Mouse (Mus musculus) liver, adult 2 months (tissue): Measurements from ENCODE around the gene Vdac1. TPM values are rescaled to one million over a fixed set of nuclear protein-coding genes. Genes with fewer than 3 reads are reported as not detected.

Experiments used
- DNase-seq: peaks from one replicate; pipeline ENCODE4 v3.0.0-alpha.2; 2011; ENCODE audit warnings: low read depth, low spot score; ENCODE audit errors: extremely low read depth
- H3K27ac ChIP-seq: fragments of 200-500 bp; replicated peaks from 2 replicates; pipeline ENCODE4 v1.5.1; 2012; ENCODE audit warnings: low read depth, mild to moderate bottlenecking, control low read depth, inconsistent platforms, low read length; ENCODE audit not compliant: insufficient read depth
- H3K27me3 ChIP-seq: fragments of 200-500 bp; 2 replicates; pipeline ENCODE4 v1.6.1; 2012; ENCODE audit warnings: mild to moderate bottlenecking, moderate library complexity, low read length, inconsistent platforms; ENCODE audit not compliant: control insufficient read depth, insufficient read depth
- H3K36me3 ChIP-seq: fragments of 200-500 bp; 2 replicates; pipeline ENCODE4 v1.6.1; 2012; ENCODE audit warnings: low read length, inconsistent platforms; ENCODE audit not compliant: control insufficient read depth, insufficient read depth
- H3K4me1 ChIP-seq: fragments of 200-500 bp; 2 replicates; pipeline ENCODE4 v1.6.1; 2011; ENCODE audit warnings: low read length; ENCODE audit not compliant: control insufficient read depth, insufficient read depth
- H3K4me3 ChIP-seq: fragments of 200-500 bp; 2 replicates; pipeline ENCODE4 v1.5.1; 2011; ENCODE audit warnings: low read depth, mild to moderate bottlenecking, control low read depth, low read length, moderate library complexity; ENCODE audit not compliant: insufficient read depth
- H3K79me2 ChIP-seq: fragments of 200-500 bp; 2 replicates; pipeline ENCODE4 v1.6.1; 2012; ENCODE audit warnings: inconsistent platforms, mild to moderate bottlenecking, low read length, moderate library complexity; ENCODE audit not compliant: control insufficient read depth, insufficient read depth
- H3K9ac ChIP-seq: fragments of 200-500 bp; 2 replicates; pipeline ENCODE4 v1.6.1; 2012; ENCODE audit warnings: low read depth, mild to moderate bottlenecking, control low read depth, inconsistent platforms, low read length
- CTCF ChIP-seq: fragments of 200-500 bp; IDR thresholded peaks from 2 replicates; pipeline ENCODE4 v1.5.1; 2011; ENCODE audit warnings: low read depth, low read length, control low read depth
- POLR2A ChIP-seq: fragments of 200-500 bp; IDR thresholded peaks from 2 replicates; pipeline ENCODE4 v1.6.1; 2011; ENCODE audit warnings: low read length, control low read depth; ENCODE audit not compliant: insufficient read depth; ENCODE audit errors: extremely low read depth
- WGBS: fragments of 180-500 bp; shearing (Covaris S2); methylation state at CpG from one replicate; pipeline ENCODE4 v1.1.7; 2018; 5-methylcytosine and 5-hydroxymethylcytosine counted together
- polyA plus RNA-seq: library from polyadenylated mRNA; depleted of rRNA; stranded (reverse); fragments of >200 nt; gene quantifications from 2 replicates; pipeline ENCODE4 v1.2.3, GENCODE M21; 2012
- total RNA-seq: library from RNA; depleted of rRNA; stranded (reverse); fragments of >200 nt; gene quantifications from 2 replicates; pipeline ENCODE4 v1.2.3, GENCODE M21; 2014

Gene Vdac1
- total and polyA plus RNA-seq, 2 experiments: 71.7 to 213 TPM

DNA sequence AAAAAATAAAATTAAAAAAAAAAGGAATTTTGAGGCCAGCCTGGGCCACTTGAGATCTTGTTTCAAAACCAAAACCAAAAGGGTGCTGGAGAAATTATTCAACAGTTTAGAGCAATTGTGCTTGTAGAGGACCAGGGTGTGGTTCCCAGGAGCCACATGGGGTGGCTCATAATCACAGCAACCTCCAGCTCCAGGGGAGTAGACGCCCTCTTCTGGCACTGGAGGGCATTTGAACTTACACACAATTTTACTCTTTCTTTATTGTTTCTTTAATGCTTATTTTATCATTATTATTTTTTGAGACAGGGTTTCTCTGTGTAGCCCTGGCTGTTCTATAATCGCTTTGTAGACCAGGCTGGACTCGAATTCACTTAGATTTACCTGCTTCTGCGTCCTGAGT is 34.7 kb downstream of the Vdac1 start:
- Histone ChIP-seq H3K4me1 (peaks cover 8% of the 10 kb centered on the region; the same call in 1 of the 2 replicates), H3K36me3 (no peaks in the 10 kb centered on the region), H3K9ac (no peak overlapping the region), H3K27me3 (no peaks in the 10 kb centered on the region), H3K79me2 (peaks cover 22% of the 10 kb centered on the region), H3K27ac (no peak overlapping the region), H3K4me3 (no peak overlapping the region)
- no peak for DNase-seq
- WGBS: 62% methylated on average over 4 of the region's 4 CpGs
- peak; percentile 22 for TF ChIP-seq CTCF
- no peak for TF ChIP-seq POLR2A

DNA sequence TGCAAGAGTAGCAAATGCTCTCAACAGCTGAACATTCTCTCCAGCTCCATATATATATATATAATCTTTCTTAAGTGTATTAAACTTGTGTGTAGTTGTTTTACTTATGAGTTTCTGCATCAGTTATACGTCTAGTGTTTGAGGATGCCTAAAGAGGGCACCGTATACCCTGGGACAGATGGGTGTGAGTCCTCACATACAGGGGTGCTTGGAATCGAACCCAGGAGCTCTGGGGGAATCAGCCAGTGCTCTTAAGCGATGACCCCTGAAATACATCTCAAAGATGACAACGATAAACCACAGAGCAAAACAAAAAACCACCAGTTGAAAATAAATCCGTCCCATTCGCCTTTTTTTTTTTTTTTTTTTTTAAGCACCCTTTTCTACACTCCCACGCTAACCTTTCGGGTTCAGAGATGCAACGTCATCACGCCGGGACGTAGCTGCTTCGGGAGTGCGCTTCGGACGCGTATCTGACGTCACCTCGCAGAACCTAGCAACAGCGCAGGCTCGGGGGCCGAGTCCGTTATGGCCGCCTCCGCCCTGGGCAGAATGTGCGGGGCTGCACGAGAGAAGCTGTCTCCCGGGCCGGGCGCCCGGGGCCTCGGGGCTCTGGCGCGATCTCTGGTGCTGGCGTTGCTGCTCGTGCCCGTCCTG is 35.4 kb downstream of the Vdac1 start, which contains the start of gene 9530068E07Rik:
9530068E07Rik (plus strand) TSS at position 489 of the 657 bp plus-strand sequence.
- Histone ChIP-seq H3K9ac (peak within 1 kb of the TSS; percentile 94), H3K4me3 (peak within 1 kb of the TSS; percentile 89), H3K27ac (peak within 1 kb of the TSS; percentile 90), H3K79me2 (peaks cover 25% of the 10 kb centered on the region), H3K27me3 (no peaks in the 10 kb centered on the region), H3K4me1 (peaks cover 13% of the 10 kb centered on the region), H3K36me3 (no peaks in the 10 kb centered on the region)
- WGBS: 2% methylated on average over 38 of the region's 38 CpGs
- TF ChIP-seq CTCF (no peak), POLR2A (peak; percentile 72; the same call in 1 of the 2 replicates)
- DNase-seq: peak; percentile 86

DNA sequence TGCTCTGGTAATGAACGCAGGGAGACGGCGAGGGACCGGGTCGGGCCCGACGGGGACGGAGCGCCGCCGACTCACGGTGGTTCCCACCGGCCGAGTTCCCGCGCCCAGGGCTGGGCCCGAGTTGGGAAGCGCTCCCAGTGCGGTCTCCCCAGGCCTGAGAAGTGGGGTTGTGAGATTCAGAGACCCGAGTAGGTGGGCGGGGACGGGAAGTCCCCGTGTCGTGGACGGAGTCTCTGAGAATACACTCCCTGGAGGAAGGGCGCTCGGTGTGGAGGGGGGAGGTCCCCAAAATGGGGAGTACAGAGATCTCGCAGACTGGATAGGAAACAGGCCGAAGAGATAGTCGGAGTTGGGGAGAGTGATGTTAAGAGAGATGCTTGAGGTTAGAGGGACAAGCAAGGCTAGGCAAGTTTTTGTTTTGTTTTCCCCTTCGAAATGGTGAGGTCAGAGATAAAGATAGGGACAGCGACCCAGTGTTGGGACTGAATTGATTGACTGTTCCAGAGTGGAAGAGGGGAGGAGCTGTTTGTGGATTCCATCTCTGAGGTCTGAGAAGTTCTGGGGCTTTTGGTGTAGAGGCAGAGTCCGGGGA is 36.0 kb downstream of the Vdac1 start:
- H3K79me2 ChIP-seq: peaks cover 25% of the 10 kb centered on the region
- no peaks in the 10 kb centered on the region for H3K27me3 ChIP-seq
- WGBS: under 1% methylated on average over 33 of the region's 33 CpGs
- H3K4me1 ChIP-seq: peaks cover 13% of the 10 kb centered on the region
- TF ChIP-seq CTCF (no peak), POLR2A (no peak)
- H3K27ac ChIP-seq: peak overlapping the region; percentile 90
- H3K36me3 ChIP-seq: no peaks in the 10 kb centered on the region
- peak overlapping the region; percentile 94 for H3K9ac ChIP-seq
- H3K4me3 ChIP-seq: peak overlapping the region; percentile 89
- peak; percentile 78 for DNase-seq

DNA sequence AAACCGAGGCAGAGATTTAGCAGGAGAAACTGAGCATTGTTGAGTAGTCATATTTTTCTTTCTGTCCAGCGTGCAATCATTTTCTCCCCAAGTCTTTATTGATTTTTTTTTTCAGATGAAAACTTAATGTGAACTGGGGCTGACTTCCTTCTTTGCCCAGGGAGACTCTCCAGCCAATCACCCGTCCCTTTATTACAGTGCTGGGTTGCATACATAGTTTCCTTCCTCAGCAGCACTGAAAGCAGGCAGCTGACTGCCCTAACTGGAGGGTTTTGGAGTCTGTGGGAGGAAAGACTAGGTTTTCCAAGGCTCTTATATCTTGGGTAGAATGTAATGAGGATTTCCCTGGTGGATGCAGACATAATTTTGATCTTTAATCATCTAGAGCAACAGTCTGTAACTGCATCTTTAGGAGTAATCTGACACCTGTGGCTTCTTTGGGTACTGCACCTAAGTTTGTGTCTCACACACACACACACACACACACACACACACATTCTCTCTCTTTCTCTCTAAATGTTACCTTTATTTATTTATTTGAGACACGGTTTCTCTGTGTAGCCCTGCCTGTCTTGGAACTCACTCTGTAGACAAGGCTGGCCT is 36.8 kb downstream of the Vdac1 start:
- WGBS: 50% methylated on average over 4 of the region's 4 CpGs
- DNase-seq: peak; percentile 29
- Histone ChIP-seq H3K36me3 (no peaks in the 10 kb centered on the region), H3K9ac (no peak overlapping the region), H3K27ac (peak overlapping the region; percentile 90), H3K27me3 (no peaks in the 10 kb centered on the region), H3K4me1 (peaks cover 18% of the 10 kb centered on the region), H3K79me2 (peaks cover 29% of the 10 kb centered on the region), H3K4me3 (peak overlapping the region; percentile 89; the same call in 1 of the 2 replicates)
- no peak for TF ChIP-seq POLR2A
- no peak for TF ChIP-seq CTCF

DNA sequence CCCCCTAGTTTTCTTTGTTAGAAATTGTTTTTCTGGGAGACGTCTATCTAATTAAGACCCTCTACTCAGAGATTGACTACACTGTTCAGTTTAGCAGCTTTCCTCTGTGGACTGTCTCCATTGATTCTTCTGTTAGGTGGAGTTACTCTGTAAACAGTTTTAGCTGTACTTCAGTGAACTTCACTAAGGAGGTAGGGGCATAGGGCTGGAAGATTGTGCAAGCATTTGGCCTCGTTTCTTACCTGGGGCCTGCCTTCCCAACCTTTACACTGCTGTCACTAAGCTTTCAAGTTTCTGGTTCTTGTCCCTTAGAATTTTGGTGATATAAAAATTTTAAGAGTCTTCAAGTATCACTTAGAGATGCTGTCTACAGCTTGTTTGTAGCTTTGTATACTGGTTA is 40.8 kb downstream of the Vdac1 start:
- no peak for TF ChIP-seq POLR2A
- no peak for TF ChIP-seq CTCF
- H3K4me3 ChIP-seq: no peak overlapping the region
- WGBS: 22% methylated on average over 2 of the region's 2 CpGs
- H3K9ac ChIP-seq: no peak overlapping the region
- H3K27me3 ChIP-seq: no peaks in the 10 kb centered on the region
- peak; percentile 89 for DNase-seq
- peaks cover 33% of the 10 kb centered on the region for H3K79me2 ChIP-seq
- H3K27ac ChIP-seq: no peak overlapping the region
- H3K4me1 ChIP-seq: peaks cover 21% of the 10 kb centered on the region
- peaks cover 15% of the 10 kb centered on the region for H3K36me3 ChIP-seq

DNA sequence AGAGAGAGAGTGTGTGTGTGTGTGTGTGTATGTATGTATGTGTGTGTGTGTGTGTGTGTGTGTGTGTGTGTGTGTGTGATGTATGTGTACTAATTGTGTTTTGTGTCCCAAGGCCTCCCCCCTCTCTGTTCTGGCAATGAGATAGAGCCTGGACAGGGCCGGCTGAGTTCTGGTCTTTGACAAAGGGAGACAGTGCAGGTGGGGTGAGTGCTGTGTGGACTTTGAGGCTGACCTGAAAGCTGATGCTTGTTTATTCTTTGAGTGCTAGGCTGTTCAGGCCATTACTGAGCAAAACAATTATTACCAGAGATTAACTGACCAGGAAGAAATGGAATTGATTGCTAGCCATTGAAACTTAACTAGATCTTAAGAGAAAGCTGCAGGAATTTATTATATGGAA is 41.9 kb downstream of the Vdac1 start:
- DNase-seq: peak; percentile 80
- Histone ChIP-seq H3K27me3 (no peaks in the 10 kb centered on the region), H3K4me1 (peaks cover 18% of the 10 kb centered on the region), H3K79me2 (peaks cover 31% of the 10 kb centered on the region), H3K27ac (peak overlapping the region; percentile 37), H3K36me3 (peaks cover 24% of the 10 kb centered on the region), H3K9ac (no peak overlapping the region), H3K4me3 (no peak overlapping the region)
- TF ChIP-seq CTCF: no peak
- no peak for TF ChIP-seq POLR2A
- 15% methylated on average over 1 of the region's 1 CpGs for WGBS
